9 mouse cellular contexts compared by ENCODE assay signal in the genomic region with DNA sequence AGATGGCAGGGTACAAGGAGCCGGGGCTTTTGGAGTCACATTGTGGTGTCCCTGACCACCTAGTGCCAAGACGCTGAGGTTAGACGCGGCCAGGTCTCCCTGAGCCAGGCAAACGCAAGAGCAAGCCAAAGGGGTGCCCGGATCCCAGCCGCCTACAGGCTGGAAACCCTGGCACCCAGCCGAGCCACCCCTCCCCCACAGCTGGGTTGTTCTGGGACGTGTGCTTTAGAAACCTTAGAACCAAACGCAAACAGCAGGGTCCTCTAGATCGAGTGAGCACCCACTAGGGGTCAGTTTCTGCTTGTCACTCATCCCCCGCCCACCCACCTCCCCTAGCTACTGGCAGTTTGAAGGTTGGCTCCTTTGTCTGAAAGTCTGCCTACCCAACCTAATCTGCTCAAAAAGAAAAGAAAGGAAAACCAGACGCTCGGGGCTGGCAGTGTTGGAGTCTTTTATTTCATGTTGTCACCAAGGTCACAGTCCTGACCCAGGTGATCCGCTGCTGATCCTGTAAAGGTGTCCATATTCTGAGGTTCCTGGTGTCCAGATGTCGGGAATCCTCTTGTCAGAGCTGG. TPM values are rescaled to one million over a fixed set of nuclear protein-coding genes. Genes with fewer than 3 reads are reported as not detected.
DNase-seq lines count a peak whose midpoint lies in the region; ATAC-seq and TF ChIP-seq lines count a peak whose summit lies in the region.
"Had no signal": no experiment of that assay in that cellular context is flagged by ENCODE, and none has a peak within 500 bp of the region (broad histone marks: within the 10 kb centered on the region; RNA-seq: fewer than 3 reads in every experiment).

No protein-coding gene starts in this region.

- peaks cover 4% of the 10 kb centered on the region; the same call in 1 of the 2 replicates for H3K36me3 ChIP-seq in embryonic facial prominence, embryonic 14.5 days (ENCODE audit: control insufficient read depth, insufficient read depth, low read length)
- H3K36me3 ChIP-seq in small intestine, adult 2 months (ENCODE audit: control insufficient read depth, insufficient read depth, low read length), result no peaks in the 10 kb centered on the region

- H3K4me3 ChIP-seq in embryonic facial prominence, embryonic 14.5 days (ENCODE audit: low read depth, low read length), result peak overlapping the region; percentile 28
- peak overlapping the region; percentile 43 for H3K4me3 ChIP-seq in small intestine, adult 2 months (ENCODE audit: low read depth, low read length)

- peak overlapping the region; percentile 69 for H3K4me2 ChIP-seq in embryonic facial prominence, embryonic 14.5 days (ENCODE audit: low read depth, low read length)

- peak overlapping the region; percentile 49 for H3K9ac ChIP-seq in embryonic facial prominence, embryonic 14.5 days (ENCODE audit: low read depth, low read length)

- 0 out of 2 replicates have a peak overlapping the region, but pooled peaks have one; percentile 21 for H3K27ac ChIP-seq in embryonic facial prominence, embryonic 14.5 days (replicated peaks; ENCODE audit: low read depth, low read length)
- no peak overlapping the region for H3K27ac ChIP-seq in small intestine, adult 2 months (ENCODE audit: insufficient read depth, low read depth, low read length)

- ATAC-seq in embryonic facial prominence, embryonic 14.5 days (ENCODE audit: low read depth), result peak; percentile 55; the same call in 1 of the 2 replicates
- ATAC-seq: Patski had no signal

- intact Hi-C loops in heart, postnatal 10 days (cut with DNase I), result loop anchor here (10.0 kb wide), 1 partner anchor 190 kb away; no protein-coding TSS in a partner anchor

- no peaks in the 10 kb centered on the region for H3K9me3 ChIP-seq in embryonic facial prominence, embryonic 14.5 days (ENCODE audit: control insufficient read depth, low read length)

- 7% methylated on average over 16 of the region's 16 CpGs for WGBS in embryonic facial prominence, embryonic 14.5 days
- 6% methylated on average over 16 of the region's 16 CpGs for WGBS in small intestine, adult 2 months

- TF ChIP-seq POLR2A in small intestine, adult 2 months (IDR thresholded peaks at IDR 0.05; ENCODE audit: low read depth, low read length), result no peak

- DNase-seq in right cerebral cortex, postnatal 10 days (ENCODE audit: low spot score in 2 of 2), result peak; percentile 54 to 73
- no peak for DNase-seq in right cerebral cortex, adult 18-20 months
- DNase-seq in embryonic facial prominence, embryonic 14.5 days (ENCODE audit: low spot score), result peak; percentile 72
- DNase-seq in heart, postnatal 10 days, result peak; percentile 84 to 88
- peak; percentile 88 to 91 for DNase-seq in kidney, postnatal 25 days
- DNase-seq in lung, postnatal 36 days, result peak; percentile 81
- no peak for DNase-seq in frontal cortex, postnatal 36 days (ENCODE audit: low spot score in 2 of 2)

- H3K27me3 ChIP-seq in embryonic facial prominence, embryonic 14.5 days (replicated peaks; ENCODE audit: control insufficient read depth, insufficient read depth, low read length), result no peaks in the 10 kb centered on the region
- H3K27me3 ChIP-seq in small intestine, adult 2 months (ENCODE audit: control insufficient read depth, insufficient read depth, low read length), result peaks cover 20% of the 10 kb centered on the region
- H3K27me3 ChIP-seq: Patski had no signal

- no peak for TF ChIP-seq CTCF in small intestine, adult 2 months (IDR thresholded peaks at IDR 0.05; ENCODE audit: extremely low read depth, insufficient read length, insufficient replicate concordance, low read depth, low read length)

- peaks cover 19% of the 10 kb centered on the region for H3K4me1 ChIP-seq in embryonic facial prominence, embryonic 14.5 days (ENCODE audit: control insufficient read depth, insufficient read depth, low read length)
- H3K4me1 ChIP-seq in small intestine, adult 2 months (ENCODE audit: control insufficient read depth, insufficient read depth, insufficient read length, low read length), result peaks cover 4% of the 10 kb centered on the region; the same call in 1 of the 2 replicates

RNA-seq across cellular contexts. Expression of a gene that starts 4.1 kb away (rescaled TPM):
- polyA plus RNA-seq in embryonic facial prominence, embryonic 14.5 days (2014; fragmentation: Nextera tagmentation; extraction: Ambion mirVana), result 285 and 301 TPM in 2 replicates
- 1 to 10 TPM; 7.1 to 8.3 TPM for total RNA-seq in heart, postnatal 10 days (2021)
- 4.4 and 7.9 TPM in 2 replicates for polyA plus RNA-seq in small intestine, adult 2 months (2012; rRNA removed)

RNA-seq across cellular contexts. Expression of a gene that starts 45.1 kb away (rescaled TPM):
- polyA plus RNA-seq in embryonic facial prominence, embryonic 14.5 days (2014; fragmentation: Nextera tagmentation; extraction: Ambion mirVana), result 644 and 755 TPM in 2 replicates
- total RNA-seq in heart, postnatal 10 days (2021), result 1,000 to 10,000 TPM in 1 of 2 experiments, 100 to 1,000 TPM in 1; 975 to 1,016 TPM
- polyA plus RNA-seq in small intestine, adult 2 months (2012; rRNA removed), result 125 and 349 TPM in 2 replicates

Comparison
In these comparisons a context has a peak if more than half of its experiments do, and no peak if none do; other contexts are left out.
1. DNase-seq: peak in right cerebral cortex, postnatal 10 days (2 of 2), embryonic facial prominence, embryonic 14.5 days (single experiment), heart, postnatal 10 days (2 of 2), kidney, postnatal 25 days (2 of 2) and lung, postnatal 36 days (single experiment); none in right cerebral cortex, adult 18-20 months (single experiment) and frontal cortex, postnatal 36 days (0 of 2).
2. RNA of a gene that starts 4.1 kb away (polyA plus RNA-seq): 285 to 301 TPM in embryonic facial prominence, embryonic 14.5 days; 4.4 to 7.9 TPM in small intestine, adult 2 months; every median in the first group is over 10 times any median in the second.